Mouse (Mus musculus) ES-Bruce4 (cell line): ENCODE measurements around the gene Bag6.

ENCODE experiments used
- CTCF ChIP-seq: IDR thresholded peaks from one replicate; pipeline ENCODE4 v1.8.1; 2011; ENCODE audit warnings: low read depth, low read length
- POLR2A ChIP-seq: IDR thresholded peaks from one replicate; pipeline ENCODE4 v1.8.1; 2011; ENCODE audit warnings: low read length; ENCODE audit not compliant: insufficient read depth

DNA sequence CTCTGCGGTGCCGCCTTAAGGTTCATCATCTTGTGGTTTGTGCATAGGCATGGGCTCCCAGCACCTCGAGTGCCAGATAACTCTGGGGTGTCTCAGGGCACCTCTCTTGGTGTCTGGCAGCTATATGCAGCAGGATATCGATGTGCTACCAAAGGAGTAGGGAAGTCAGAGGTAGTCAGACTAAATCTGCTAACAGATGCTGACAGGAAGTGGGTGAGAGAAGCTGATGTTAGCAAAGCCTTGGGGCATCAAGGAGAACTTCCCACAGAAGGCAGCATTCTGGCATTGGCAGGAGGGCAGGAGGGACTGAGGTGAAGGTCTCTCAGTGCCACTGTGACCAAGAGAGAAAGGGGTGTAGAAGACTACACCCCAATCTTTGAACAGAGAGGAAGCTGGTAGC is 55.1 kb downstream of the Bag6 start:
- no peak for TF ChIP-seq CTCF
- no peak for TF ChIP-seq POLR2A
